Mouse (Mus musculus) G1E-ER4 (cell line): ENCODE data around the gene Slc15a5. TPM values are rescaled to one million over a fixed set of nuclear protein-coding genes. Genes with fewer than 3 reads are reported as not detected.

ENCODE experiments used
- GATA1 ChIP-seq: IDR thresholded peaks from one replicate; pipeline ENCODE4 v1.8.0; 2012; ENCODE audit warnings: low read length, inconsistent platforms
- polyA plus RNA-seq: library from polyadenylated mRNA; stranded (reverse); fragments of >175 nt; gene quantifications from 2 replicates; pipeline ENCODE4 v1.2.3, GENCODE M21; 2012

Gene Slc15a5
- polyA plus RNA-seq, 1 experiment = not detected

DNA sequence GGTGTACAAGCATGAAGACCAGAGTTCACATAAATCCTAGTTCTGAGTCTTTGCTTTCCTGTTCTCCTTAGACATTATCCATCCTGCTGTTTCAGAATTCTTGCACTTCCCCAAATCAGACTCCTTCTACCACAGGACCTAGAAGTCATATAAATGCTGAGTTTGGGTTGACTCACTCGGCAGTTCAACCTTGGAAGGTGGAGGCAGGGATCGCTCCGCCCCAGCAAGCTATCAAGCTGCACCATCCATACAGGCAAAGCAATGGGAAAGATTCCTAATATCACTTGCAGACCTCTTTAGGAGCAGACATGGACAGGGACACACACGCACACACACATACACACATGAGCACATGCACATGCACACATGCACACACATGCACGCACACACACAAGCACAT lies 142.2 kb downstream of the Slc15a5 start:
- TF ChIP-seq GATA1 = no peak

- no peak for TF ChIP-seq GATA1
Measured at GRCm38 (mm10) chr6:137936268-137936667, 143.4 kb downstream of the Slc15a5 start.

- TF ChIP-seq GATA1 = no peak
Measured at GRCm38 (mm10) chr6:137935857-137936256, 143.9 kb downstream of the Slc15a5 start.

DNA sequence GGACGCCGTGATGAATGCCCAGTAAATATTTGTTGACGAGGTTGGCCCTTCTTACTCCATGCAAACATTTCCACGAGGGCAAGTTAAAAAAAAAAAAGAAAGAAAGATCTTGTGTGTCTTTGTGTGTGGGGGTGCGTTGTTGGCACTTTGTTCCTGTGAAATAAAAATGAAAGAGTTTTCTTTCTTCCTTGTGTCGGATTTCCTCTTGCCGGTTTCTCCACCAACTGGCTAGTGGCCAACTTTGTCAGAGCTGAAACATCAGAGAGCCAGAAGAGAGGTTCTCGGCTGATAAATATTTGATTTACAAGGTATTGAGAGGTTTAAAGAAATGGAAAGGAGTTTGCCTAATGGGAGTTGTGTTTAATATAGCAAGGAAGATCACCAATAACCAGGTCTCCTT lies 144.4 kb downstream of the Slc15a5 start:
- TF ChIP-seq GATA1 = no peak

DNA sequence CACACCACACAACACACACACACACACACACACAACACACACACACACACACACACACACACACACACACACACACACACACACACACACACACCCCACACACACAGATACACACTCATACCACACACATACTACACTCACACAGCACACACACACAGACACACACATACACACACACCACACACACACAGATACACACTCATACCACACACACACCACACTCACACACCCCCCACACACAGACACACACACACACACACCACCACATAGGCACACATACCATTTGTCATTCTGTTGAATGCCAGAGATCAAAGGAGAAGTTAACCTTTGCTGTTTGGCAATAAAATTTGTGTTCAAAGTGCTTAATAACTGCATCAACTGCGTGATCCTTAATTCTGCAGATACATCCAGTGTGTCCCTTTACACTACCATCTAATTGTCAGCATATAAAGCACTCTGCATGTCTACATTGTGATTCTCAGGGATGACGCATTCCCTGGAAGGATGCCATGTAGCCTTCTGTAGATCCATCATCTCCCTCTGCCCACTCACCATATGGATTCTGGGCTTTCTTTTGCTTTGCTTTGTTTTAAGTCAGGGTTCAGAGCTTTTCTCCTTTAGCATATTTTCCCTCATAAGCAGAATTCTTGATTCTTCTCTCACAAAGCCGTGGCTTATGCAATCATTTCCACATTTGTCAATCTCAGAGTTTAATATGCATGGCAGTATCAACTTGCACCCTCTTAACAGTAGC lies 145.0 kb downstream of the Slc15a5 start:
- no peak for TF ChIP-seq GATA1

Other genes starting within 250 kb of the Slc15a5 start
- gene Mgst1, start 60.4 kb upstream of the Slc15a5 start, polyA plus RNA-seq = not detected in 2 replicates